Mouse (Mus musculus): ENCODE data around the gene Mrps34. TPM values are rescaled to one million over a fixed set of nuclear protein-coding genes. Genes with fewer than 3 reads are reported as not detected.

The Mrps34 gene
- polyA plus RNA-seq (2014; fragmentation: Nextera tagmentation; extraction: Ambion mirVana), result 100 and 110 TPM in 2 replicates

DNA sequence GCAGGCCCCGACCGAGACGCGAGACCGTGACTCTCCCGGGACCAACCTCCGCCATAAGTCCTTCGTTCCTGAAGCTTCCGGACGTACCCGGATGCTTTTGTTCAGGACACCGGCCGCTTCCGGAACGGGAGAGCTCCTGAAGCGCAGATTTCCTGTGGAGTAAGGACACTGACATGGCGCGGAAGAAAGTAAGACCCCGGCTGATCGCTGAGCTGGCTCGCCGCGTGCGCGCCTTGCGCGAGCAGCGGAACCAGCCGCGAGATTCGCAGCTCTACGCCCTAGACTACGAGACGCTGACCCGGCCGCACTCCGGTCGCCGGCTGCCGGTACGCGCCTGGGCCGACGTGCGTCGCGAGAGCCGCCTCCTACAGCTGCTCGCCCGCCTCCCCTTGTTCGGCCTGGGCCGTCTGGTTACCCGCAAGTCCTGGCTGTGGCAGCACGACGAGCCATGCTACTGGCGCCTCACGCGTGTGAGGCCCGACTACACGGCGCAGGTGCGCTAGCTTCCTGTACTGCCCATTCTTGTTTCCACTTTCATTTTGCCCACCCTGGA is at the start of gene Mrps34, which contains the start of gene Eme2:
Gene Mrps34, plus strand, starts transcription at position 122 of the 553 bp plus-strand sequence.
Gene Eme2, minus strand, starts transcription at position 93 of the 553 bp plus-strand sequence.
- Histone ChIP-seq H3K9me3 (ENCODE audit: control insufficient read depth, low read length) (no peaks in the 10 kb centered on the region), H3K36me3 (ENCODE audit: control insufficient read depth, insufficient read depth, low read length) (peaks cover 67% of the 10 kb centered on the region), H3K27ac (ENCODE audit: low read depth) (peak within 1 kb of the TSS; percentile 69), H3K27me3 (replicated peaks; ENCODE audit: control insufficient read depth, insufficient read depth, low read length) (no peaks in the 10 kb centered on the region), H3K4me1 (replicated peaks; ENCODE audit: control insufficient read depth, insufficient read depth, low read length) (peaks cover 27% of the 10 kb centered on the region), H3K9ac (ENCODE audit: low read length) (peak within 1 kb of the TSS; percentile 85), H3K4me3 (ENCODE audit: low read depth, low read length) (peak within 1 kb of the TSS; percentile 97), H3K4me2 (ENCODE audit: low read length) (peak within 1 kb of the TSS; percentile 83)
- peak; percentile 93 for DNase-seq (ENCODE audit: low spot score)
- ATAC-seq (replicated peaks; ENCODE audit: low FRiP score, low TSS enrichment, low read depth), result peak; percentile 47
- WGBS, result under 1% methylated on average over 62 of the region's 62 CpGs

DNA sequence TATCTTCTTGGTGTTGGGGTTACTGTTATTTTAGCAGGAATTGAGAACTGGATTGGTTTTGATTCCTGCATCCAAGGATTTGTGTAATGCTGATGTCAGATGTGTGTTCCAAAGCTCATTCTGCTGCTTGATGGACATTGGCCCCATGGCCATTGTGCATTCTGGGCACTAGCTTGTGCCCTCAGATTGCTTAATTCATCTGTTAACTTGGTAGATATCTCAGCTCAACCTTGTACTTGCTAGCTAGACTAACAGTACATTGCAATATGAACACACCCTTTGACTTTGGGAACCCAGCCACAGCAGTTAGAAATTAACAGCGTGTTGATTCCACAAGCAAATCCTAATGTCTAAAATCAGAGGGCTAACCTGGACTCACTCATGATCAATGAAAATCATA is 47.5 kb upstream of the Mrps34 start:
- ATAC-seq (replicated peaks; ENCODE audit: low FRiP score, low TSS enrichment, low read depth) (no peak), DNase-seq (ENCODE audit: low spot score) (no peak)
- Histone ChIP-seq H3K4me2 (ENCODE audit: low read length) (no peak overlapping the region), H3K36me3 (ENCODE audit: control insufficient read depth, insufficient read depth, low read length) (no peaks in the 10 kb centered on the region), H3K9ac (ENCODE audit: low read length) (no peak overlapping the region), H3K27me3 (replicated peaks; ENCODE audit: control insufficient read depth, insufficient read depth, low read length) (peaks cover 6% of the 10 kb centered on the region; the same call in 1 of the 2 replicates), H3K4me3 (ENCODE audit: low read depth, low read length) (no peak overlapping the region), H3K4me1 (replicated peaks; ENCODE audit: control insufficient read depth, insufficient read depth, low read length) (peaks cover 12% of the 10 kb centered on the region), H3K27ac (ENCODE audit: low read depth) (no peak overlapping the region), H3K9me3 (ENCODE audit: control insufficient read depth, low read length) (no peaks in the 10 kb centered on the region)
- WGBS, result 100% methylated on average over 1 of the region's 1 CpGs

DNA sequence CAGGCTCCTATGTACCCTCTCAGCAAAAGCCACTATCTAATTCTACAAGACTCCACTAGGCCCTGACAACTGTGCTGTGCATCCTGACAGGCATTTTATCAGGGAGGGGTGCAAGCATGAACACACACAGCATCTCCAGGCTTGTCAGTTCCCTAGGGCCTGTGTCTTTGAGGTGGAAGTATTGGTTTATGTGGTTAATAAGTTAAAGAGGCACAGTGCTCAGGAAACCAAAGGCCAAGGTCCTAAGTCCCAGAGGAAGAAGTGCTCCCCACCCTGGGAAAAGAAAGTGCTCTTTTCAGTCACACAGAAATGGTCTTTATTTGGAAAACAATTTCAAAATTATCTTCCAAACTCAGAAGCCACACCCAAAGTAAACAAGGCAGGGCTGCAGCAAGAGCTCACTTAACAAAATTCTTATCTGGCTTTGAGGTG is 46.3 kb upstream of the Mrps34 start:
- no peak overlapping the region for H3K9ac ChIP-seq (ENCODE audit: low read length)

DNA sequence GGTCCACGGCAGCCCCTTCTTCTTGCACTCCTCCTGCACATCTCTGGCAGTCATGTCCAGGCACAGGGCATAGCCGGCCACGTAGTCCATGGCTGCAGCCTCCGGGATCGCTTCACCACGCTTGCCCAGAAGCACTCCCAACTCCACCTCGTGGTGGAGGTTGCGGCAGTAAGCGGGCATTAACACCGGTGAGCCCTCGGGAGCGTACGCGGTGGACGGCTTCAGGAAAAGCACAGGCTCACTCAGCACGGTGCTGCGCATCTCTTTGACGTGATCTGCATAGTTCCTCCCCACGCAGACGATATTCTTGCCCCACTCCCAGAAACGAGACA is 45.2 kb upstream of the Mrps34 start:
- Histone ChIP-seq H3K36me3 (ENCODE audit: control insufficient read depth, insufficient read depth, low read length) (peaks cover 15% of the 10 kb centered on the region), H3K4me1 (replicated peaks; ENCODE audit: control insufficient read depth, insufficient read depth, low read length) (peaks cover 12% of the 10 kb centered on the region), H3K4me2 (ENCODE audit: low read length) (peak overlapping the region; percentile 91), H3K27me3 (replicated peaks; ENCODE audit: control insufficient read depth, insufficient read depth, low read length) (peaks cover 6% of the 10 kb centered on the region; the same call in 1 of the 2 replicates), H3K4me3 (ENCODE audit: low read depth, low read length) (peak overlapping the region; percentile 96), H3K9me3 (ENCODE audit: control insufficient read depth, low read length) (no peaks in the 10 kb centered on the region), H3K9ac (ENCODE audit: low read length) (peak overlapping the region; percentile 71), H3K27ac (ENCODE audit: low read depth) (peak overlapping the region; percentile 91)
- DNase-seq (ENCODE audit: low spot score), result no peak
- ATAC-seq (replicated peaks; ENCODE audit: low FRiP score, low TSS enrichment, low read depth), result no peak; the same call in 1 of the 2 replicates
- under 1% methylated on average over 21 of the region's 21 CpGs for WGBS

More for the DNA sequence above, 46.3 kb upstream of the Mrps34 start:
- Histone ChIP-seq H3K27ac (ENCODE audit: low read depth) (no peak overlapping the region), H3K9me3 (ENCODE audit: control insufficient read depth, low read length) (no peaks in the 10 kb centered on the region), H3K36me3 (ENCODE audit: control insufficient read depth, insufficient read depth, low read length) (peaks cover 5% of the 10 kb centered on the region; the same call in 1 of the 2 replicates), H3K4me3 (ENCODE audit: low read depth, low read length) (peak overlapping the region; percentile 96), H3K4me1 (replicated peaks; ENCODE audit: control insufficient read depth, insufficient read depth, low read length) (peaks cover 12% of the 10 kb centered on the region), H3K27me3 (replicated peaks; ENCODE audit: control insufficient read depth, insufficient read depth, low read length) (peaks cover 6% of the 10 kb centered on the region; the same call in 1 of the 2 replicates), H3K4me2 (ENCODE audit: low read length) (peak overlapping the region; percentile 91)
- ATAC-seq (replicated peaks; ENCODE audit: low FRiP score, low TSS enrichment, low read depth), result no peak
- DNase-seq (ENCODE audit: low spot score), result no peak

DNA sequence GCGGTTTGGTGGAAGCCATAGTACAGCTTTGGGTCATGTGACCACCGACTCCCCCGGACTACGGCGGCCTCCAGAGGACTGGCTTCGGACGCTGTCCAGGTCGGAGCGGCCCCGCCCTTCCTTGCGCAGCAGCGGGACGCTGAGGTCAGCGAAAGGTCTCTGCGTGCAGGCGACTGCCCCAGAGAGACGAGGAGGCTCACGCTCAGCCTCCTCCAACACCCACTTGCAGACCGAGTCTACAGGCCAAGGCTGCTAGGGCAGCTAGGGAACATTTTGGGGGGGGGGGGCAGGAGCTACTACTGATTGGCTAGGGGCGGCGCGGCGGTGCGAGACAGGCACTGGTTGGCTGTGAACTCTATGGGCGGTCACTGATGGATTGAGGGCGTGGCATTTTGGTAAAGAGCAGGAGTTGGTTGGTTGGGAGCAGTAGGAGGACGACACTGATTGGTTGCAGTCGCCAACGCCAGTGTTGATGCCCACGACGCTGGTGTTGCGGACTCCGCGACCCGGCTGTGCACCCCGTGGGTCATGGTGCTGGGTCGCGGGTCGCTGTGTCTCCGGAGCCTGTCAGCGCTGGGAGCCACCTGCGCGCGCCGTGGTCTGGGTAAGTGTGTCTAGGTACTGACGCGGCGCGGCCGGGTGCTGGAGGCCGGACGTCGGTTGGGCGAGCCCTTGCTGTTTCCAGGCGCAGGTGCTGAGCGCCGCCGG is 44.7 kb upstream of the Mrps34 start, which contains the start of gene Fahd1:
Gene Fahd1, minus strand, starts transcription at position 300 of the 708 bp plus-strand sequence.
- peak within 1 kb of the TSS; percentile 96 for H3K4me3 ChIP-seq (ENCODE audit: low read depth, low read length)

DNA sequence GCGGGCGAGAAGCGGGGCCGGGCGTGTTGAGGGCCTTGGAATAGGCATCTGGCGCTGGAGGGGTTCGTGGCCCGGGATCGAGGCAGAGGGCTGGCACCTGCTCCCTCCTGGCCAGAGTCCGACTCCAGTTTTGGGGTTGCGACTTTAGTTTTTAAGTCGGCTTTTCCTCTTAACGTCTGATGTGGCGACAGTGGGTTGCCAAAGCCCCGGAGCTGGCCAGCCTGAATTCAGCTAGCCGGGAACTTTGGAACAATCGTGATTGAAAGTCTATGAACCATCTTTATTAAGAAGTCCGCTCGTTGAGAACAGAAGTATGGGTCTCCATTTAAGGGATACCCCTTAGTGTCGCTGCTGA is 44.2 kb upstream of the Mrps34 start:
- Histone ChIP-seq H3K4me1 (replicated peaks; ENCODE audit: control insufficient read depth, insufficient read depth, low read length) (peaks cover 12% of the 10 kb centered on the region), H3K9ac (ENCODE audit: low read length) (peak overlapping the region; percentile 71), H3K9me3 (ENCODE audit: control insufficient read depth, low read length) (no peaks in the 10 kb centered on the region), H3K27me3 (replicated peaks; ENCODE audit: control insufficient read depth, insufficient read depth, low read length) (peaks cover 6% of the 10 kb centered on the region; the same call in 1 of the 2 replicates), H3K4me2 (ENCODE audit: low read length) (peak overlapping the region; percentile 94), H3K27ac (ENCODE audit: low read depth) (no peak overlapping the region), H3K4me3 (ENCODE audit: low read depth, low read length) (peak overlapping the region; percentile 96), H3K36me3 (ENCODE audit: control insufficient read depth, insufficient read depth, low read length) (peaks cover 15% of the 10 kb centered on the region)
- DNase-seq (ENCODE audit: low spot score) (no peak), ATAC-seq (replicated peaks; ENCODE audit: low FRiP score, low TSS enrichment, low read depth) (no peak)
- WGBS, result under 1% methylated on average over 20 of the region's 20 CpGs

More for the DNA sequence above, 44.7 kb upstream of the Mrps34 start, which contains the start of gene Fahd1:
- Histone ChIP-seq H3K4me1 (replicated peaks; ENCODE audit: control insufficient read depth, insufficient read depth, low read length) (peaks cover 12% of the 10 kb centered on the region), H3K27me3 (replicated peaks; ENCODE audit: control insufficient read depth, insufficient read depth, low read length) (peaks cover 6% of the 10 kb centered on the region; the same call in 1 of the 2 replicates), H3K27ac (ENCODE audit: low read depth) (peak within 1 kb of the TSS; percentile 91), H3K4me2 (ENCODE audit: low read length) (peak within 1 kb of the TSS; percentile 94), H3K9ac (ENCODE audit: low read length) (peak within 1 kb of the TSS; percentile 71), H3K9me3 (ENCODE audit: control insufficient read depth, low read length) (no peaks in the 10 kb centered on the region), H3K36me3 (ENCODE audit: control insufficient read depth, insufficient read depth, low read length) (peaks cover 15% of the 10 kb centered on the region)
- peak; percentile 99 for ATAC-seq (replicated peaks; ENCODE audit: low FRiP score, low TSS enrichment, low read depth)
- under 1% methylated on average over 58 of the region's 58 CpGs for WGBS
- DNase-seq (ENCODE audit: low spot score), result peak; percentile 97

DNA sequence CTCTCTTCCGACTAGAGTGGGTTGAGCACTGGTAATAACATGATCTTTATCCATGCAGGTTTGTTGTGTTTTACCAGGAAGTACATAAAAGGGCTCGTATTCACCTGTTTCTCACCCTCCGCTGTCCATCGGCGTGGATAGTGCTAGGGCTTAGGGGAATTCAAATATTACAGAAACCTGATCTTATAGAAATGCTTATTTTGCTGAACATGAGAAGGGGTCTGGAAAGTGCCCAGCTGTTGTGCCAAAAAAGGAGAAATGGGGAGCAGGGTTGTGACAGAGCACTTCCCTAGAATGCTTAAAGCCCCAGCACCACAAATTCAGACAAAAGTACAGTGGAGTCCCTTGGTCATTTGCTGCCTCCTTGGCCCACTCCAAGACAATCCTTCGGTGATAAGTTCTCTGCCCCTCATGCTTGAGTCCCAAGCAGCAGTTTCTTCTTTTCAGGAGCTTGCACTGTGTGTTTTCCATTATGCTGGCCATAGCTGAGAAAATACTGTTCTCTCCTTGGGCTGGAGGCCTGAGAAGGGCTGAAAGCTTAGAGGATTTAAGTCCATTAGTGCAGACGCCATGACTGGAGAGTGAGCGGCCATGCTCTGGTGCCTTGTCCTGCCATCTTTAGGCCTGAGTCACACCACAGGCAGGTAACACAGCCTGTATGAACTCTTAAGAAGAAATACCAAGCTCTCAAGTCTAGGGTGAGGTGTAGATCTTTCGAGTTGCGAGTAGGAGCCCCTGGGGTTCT is 43.4 kb upstream of the Mrps34 start:
- ATAC-seq (replicated peaks; ENCODE audit: low FRiP score, low TSS enrichment, low read depth), result no peak
- H3K27ac ChIP-seq (ENCODE audit: low read depth), result no peak overlapping the region
- peak overlapping the region; percentile 94 for H3K4me2 ChIP-seq (ENCODE audit: low read length)
- no peak for DNase-seq (ENCODE audit: low spot score)
- no peak overlapping the region for H3K9ac ChIP-seq (ENCODE audit: low read length)
- peaks cover 6% of the 10 kb centered on the region; the same call in 1 of the 2 replicates for H3K27me3 ChIP-seq (replicated peaks; ENCODE audit: control insufficient read depth, insufficient read depth, low read length)
- H3K4me3 ChIP-seq (ENCODE audit: low read depth, low read length), result peak overlapping the region; percentile 96; the same call in 1 of the 2 replicates
- H3K9me3 ChIP-seq (ENCODE audit: control insufficient read depth, low read length), result no peaks in the 10 kb centered on the region
- peaks cover 21% of the 10 kb centered on the region for H3K36me3 ChIP-seq (ENCODE audit: control insufficient read depth, insufficient read depth, low read length)
- H3K4me1 ChIP-seq (replicated peaks; ENCODE audit: control insufficient read depth, insufficient read depth, low read length), result peaks cover 12% of the 10 kb centered on the region
- WGBS, result 81% methylated on average over 10 of the region's 10 CpGs

DNA sequence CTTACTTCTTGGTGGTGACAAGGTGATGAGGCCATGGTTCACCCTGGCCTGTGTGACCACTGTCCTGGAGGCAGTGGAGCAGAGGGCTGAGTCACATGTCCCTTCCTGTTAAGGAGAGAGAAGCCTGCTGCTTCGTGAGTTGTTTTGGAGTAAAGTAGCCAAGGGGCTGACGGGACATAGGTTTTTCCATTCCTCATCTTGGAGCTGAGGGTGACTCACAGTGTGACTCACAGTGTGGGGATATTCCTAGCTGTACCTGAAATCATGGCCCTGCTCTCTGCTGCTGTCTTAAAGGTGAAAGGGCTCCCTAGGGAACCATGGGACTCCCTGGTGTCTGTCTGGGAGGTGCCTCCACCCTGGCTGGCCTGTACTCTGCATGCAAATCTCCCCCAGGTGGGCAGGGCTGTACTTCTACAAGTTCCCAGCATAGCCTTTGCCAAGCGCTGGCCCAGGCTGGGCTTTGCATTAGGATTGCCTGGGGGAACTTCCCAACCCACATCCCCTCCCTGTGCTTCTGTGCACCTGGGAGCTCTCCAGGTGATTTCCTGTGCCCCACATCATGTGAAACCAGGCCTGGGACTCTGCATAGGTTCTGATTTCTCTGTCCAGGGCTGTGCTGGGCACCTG is 39.0 kb upstream of the Mrps34 start:
- H3K36me3 ChIP-seq (ENCODE audit: control insufficient read depth, insufficient read depth, low read length), result peaks cover 32% of the 10 kb centered on the region
- no peak overlapping the region for H3K27ac ChIP-seq (ENCODE audit: low read depth)
- no peak overlapping the region for H3K4me2 ChIP-seq (ENCODE audit: low read length)
- DNase-seq (ENCODE audit: low spot score) (no peak), ATAC-seq (replicated peaks; ENCODE audit: low FRiP score, low TSS enrichment, low read depth) (no peak)
- 83% methylated on average over 3 of the region's 3 CpGs for WGBS
- peaks cover 6% of the 10 kb centered on the region; the same call in 1 of the 2 replicates for H3K27me3 ChIP-seq (replicated peaks; ENCODE audit: control insufficient read depth, insufficient read depth, low read length)
- no peaks in the 10 kb centered on the region for H3K9me3 ChIP-seq (ENCODE audit: control insufficient read depth, low read length)
- H3K9ac ChIP-seq (ENCODE audit: low read length), result no peak overlapping the region
- H3K4me1 ChIP-seq (replicated peaks; ENCODE audit: control insufficient read depth, insufficient read depth, low read length), result peaks cover 6% of the 10 kb centered on the region; the same call in 1 of the 2 replicates
- H3K4me3 ChIP-seq (ENCODE audit: low read depth, low read length), result no peak overlapping the region

All from intestine, embryonic 14.5 days (tissue).